ENCODE assay signal across 9 mouse cellular contexts in the genomic region with DNA sequence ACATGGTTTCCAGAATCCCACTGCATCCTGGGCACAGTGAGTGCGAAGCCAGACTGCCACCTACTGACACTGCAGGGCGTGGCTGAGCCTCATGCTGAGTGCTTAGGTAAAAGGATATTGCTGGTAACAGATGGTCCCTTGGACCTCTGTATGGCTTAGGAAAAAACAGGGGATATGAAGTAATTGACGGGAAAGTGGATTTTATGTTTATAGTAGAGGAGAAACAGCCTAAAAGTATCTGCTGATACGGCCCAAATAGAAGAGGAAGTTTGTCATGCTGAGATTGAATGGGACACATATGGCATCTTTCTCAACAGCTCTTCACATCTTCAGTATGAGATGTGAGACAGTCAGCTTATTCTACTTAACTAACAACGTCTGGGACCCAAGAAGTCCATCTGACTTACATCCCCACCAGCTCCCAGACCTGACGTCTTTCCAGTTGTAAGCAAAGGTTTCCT.
A peak's percentile ranks its signal among the peaks of the same experiment; 100 is the strongest.
DNase-seq lines count a peak whose midpoint lies in the region; ATAC-seq and TF ChIP-seq lines count a peak whose summit lies in the region.
"Had no signal": no experiment of that assay in that cellular context is flagged by ENCODE, and none has a peak within 500 bp of the region (broad histone marks: within the 10 kb centered on the region; RNA-seq: fewer than 3 reads in every experiment).

No protein-coding gene starts in this region.

- no peak overlapping the region for H3K27ac ChIP-seq in lung, embryonic 14.5 days (ENCODE audit: low read depth)
- H3K27ac ChIP-seq in stomach, postnatal 0 days (replicated peaks): no peak overlapping the region
- H3K27ac ChIP-seq: midbrain, embryonic 12.5 days had no signal

- H3K4me2 ChIP-seq in lung, embryonic 14.5 days: no peak overlapping the region
- no peak overlapping the region for H3K4me2 ChIP-seq in stomach, postnatal 0 days (replicated peaks; ENCODE audit: low read depth)
- H3K4me2 ChIP-seq: midbrain, embryonic 12.5 days had no signal

- no peaks in the 10 kb centered on the region for H3K9me3 ChIP-seq in lung, embryonic 14.5 days (ENCODE audit: low read depth, low read length)
- H3K9me3 ChIP-seq in stomach, postnatal 0 days (ENCODE audit: control insufficient read depth, low read length): no peaks in the 10 kb centered on the region
- H3K9me3 ChIP-seq: midbrain, embryonic 12.5 days had no signal

- WGBS in lung, embryonic 14.5 days: 33% methylated on average over 6 of the region's 6 CpGs
- WGBS in stomach, postnatal 0 days: 48% methylated on average over 6 of the region's 6 CpGs

- H3K4me1 ChIP-seq in lung, embryonic 14.5 days (ENCODE audit: insufficient read depth): peaks cover 3% of the 10 kb centered on the region; the same call in 1 of the 2 replicates
- H3K4me1 ChIP-seq in stomach, postnatal 0 days (replicated peaks; ENCODE audit: control insufficient read depth, insufficient read depth): no peaks in the 10 kb centered on the region
- H3K4me1 ChIP-seq: midbrain, embryonic 12.5 days had no signal

- DNase-seq in gastrocnemius, adult 18-20 months (ENCODE audit: low spot score): peak; percentile 16
- DNase-seq in gastrocnemius, postnatal 25 days: no peak
- peak; percentile 72 for DNase-seq in adrenal gland, postnatal 25 days
- peak; percentile 21 to 37 for DNase-seq in frontal cortex, postnatal 10 days (ENCODE audit: low spot score in 2 of 2)
- peak; percentile 35 to 74 for DNase-seq in kidney, postnatal 36 days
- DNase-seq in lung, embryonic 14.5 days: peak; percentile 87
- no peak for DNase-seq in stomach, postnatal 0 days (ENCODE audit: low spot score)

- no peaks in the 10 kb centered on the region for H3K36me3 ChIP-seq in lung, embryonic 14.5 days (ENCODE audit: insufficient read depth)
- no peaks in the 10 kb centered on the region for H3K36me3 ChIP-seq in stomach, postnatal 0 days (ENCODE audit: control insufficient read depth, insufficient read depth, low read length)
- H3K36me3 ChIP-seq: midbrain, embryonic 12.5 days had no signal

- no peaks in the 10 kb centered on the region for H3K27me3 ChIP-seq in lung, embryonic 14.5 days (ENCODE audit: insufficient read depth, low read length)
- H3K27me3 ChIP-seq in stomach, postnatal 0 days (ENCODE audit: control insufficient read depth, insufficient read depth, low read length): no peaks in the 10 kb centered on the region
- H3K27me3 ChIP-seq: midbrain, embryonic 12.5 days had no signal

- no peak for TF ChIP-seq EP300 in stomach, postnatal 0 days (optimal IDR thresholded peaks at IDR 0.05)

- no peak overlapping the region for H3K9ac ChIP-seq in lung, embryonic 14.5 days
- no peak overlapping the region for H3K9ac ChIP-seq in stomach, postnatal 0 days (ENCODE audit: low read length)
- H3K9ac ChIP-seq: midbrain, embryonic 12.5 days had no signal

- ATAC-seq in lung, embryonic 14.5 days (ENCODE audit: insufficient read depth): peak; percentile 94
- 0 out of 2 replicates have a peak, but pooled peaks have one; percentile 56 for ATAC-seq in stomach, postnatal 0 days (ENCODE audit: low FRiP score, low TSS enrichment)
- ATAC-seq in megakaryocyte, adult 5-6 weeks (ENCODE audit: poor library complexity, severe bottlenecking): no peak

- H3K4me3 ChIP-seq in lung, embryonic 14.5 days (ENCODE audit: low read depth, low read length): no peak overlapping the region
- no peak overlapping the region for H3K4me3 ChIP-seq in stomach, postnatal 0 days (ENCODE audit: low read depth, low read length)
- H3K4me3 ChIP-seq: midbrain, embryonic 12.5 days had no signal

- TF ChIP-seq CTCF in lung, embryonic 14.5 days (IDR thresholded peaks at IDR 0.05; ENCODE audit: low read depth): peak; percentile 81
- TF ChIP-seq CTCF in stomach, postnatal 0 days (IDR thresholded peaks at IDR 0.05; ENCODE audit: low read depth): peak; percentile 79

Comparison
In these comparisons a context has a peak if more than half of its experiments do, and no peak if none do; other contexts are left out.
1. DNase-seq: peak in gastrocnemius, adult 18-20 months (single experiment), adrenal gland, postnatal 25 days (single experiment), frontal cortex, postnatal 10 days (2 of 2), kidney, postnatal 36 days (2 of 2) and lung, embryonic 14.5 days (single experiment); none in gastrocnemius, postnatal 25 days (single experiment) and stomach, postnatal 0 days (single experiment).